Mouse (Mus musculus) limb, embryonic 10.5 days (tissue): ENCODE results near the gene Wwc1. TPM values are rescaled to one million over a fixed set of nuclear protein-coding genes. Genes with fewer than 3 reads are reported as not detected.

Source experiments
- DNase-seq: peaks from one replicate; pipeline ENCODE4 v3.0.0-alpha.2; 2017; ENCODE audit warnings: low spot score
- H3K27ac ChIP-seq: fragments of 300-500 bp; sonication (generic); 2 replicates; pipeline ENCODE4 v1.5.1; 2016; ENCODE audit warnings: mild to moderate bottlenecking
- H3K27me3 ChIP-seq: fragments of 300-500 bp; sonication (generic); 2 replicates; pipeline ENCODE4 v1.6.1; 2016; ENCODE audit warnings: low read depth, mild to moderate bottlenecking; ENCODE audit not compliant: poor library complexity, severe bottlenecking
- H3K36me3 ChIP-seq: fragments of 300-500 bp; sonication (generic); 2 replicates; pipeline ENCODE4 v1.6.1; 2016; ENCODE audit warnings: mild to moderate bottlenecking, moderate library complexity
- H3K4me1 ChIP-seq: fragments of 300-500 bp; sonication (generic); 2 replicates; pipeline ENCODE4 v1.6.1; 2016
- H3K4me3 ChIP-seq: fragments of 300-500 bp; sonication (generic); 2 replicates; pipeline ENCODE4 v1.5.1; 2016; ENCODE audit warnings: mild to moderate bottlenecking, moderate library complexity
- H3K9me3 ChIP-seq: fragments of 300-500 bp; sonication (generic); replicated peaks from 2 replicates; pipeline ENCODE4 v1.6.1; 2016; ENCODE audit warnings: mild to moderate bottlenecking
- WGBS: fragments of 180-500 bp; shearing (Covaris S2); methylation state at CpG from one replicate; pipeline ENCODE4 v1.1.7; 2016; 5-methylcytosine and 5-hydroxymethylcytosine counted together
- polyA plus RNA-seq: library from polyadenylated mRNA; unstranded; fragments of >200 nt; fragmentation: Nextera tagmentation; extraction: Ambion mirVana; gene quantifications from 2 replicates; pipeline ENCODE4 v1.2.1, GENCODE M21; 2016

Gene Wwc1
- 1.9 and 2.2 TPM in 2 replicates for polyA plus RNA-seq

DNA sequence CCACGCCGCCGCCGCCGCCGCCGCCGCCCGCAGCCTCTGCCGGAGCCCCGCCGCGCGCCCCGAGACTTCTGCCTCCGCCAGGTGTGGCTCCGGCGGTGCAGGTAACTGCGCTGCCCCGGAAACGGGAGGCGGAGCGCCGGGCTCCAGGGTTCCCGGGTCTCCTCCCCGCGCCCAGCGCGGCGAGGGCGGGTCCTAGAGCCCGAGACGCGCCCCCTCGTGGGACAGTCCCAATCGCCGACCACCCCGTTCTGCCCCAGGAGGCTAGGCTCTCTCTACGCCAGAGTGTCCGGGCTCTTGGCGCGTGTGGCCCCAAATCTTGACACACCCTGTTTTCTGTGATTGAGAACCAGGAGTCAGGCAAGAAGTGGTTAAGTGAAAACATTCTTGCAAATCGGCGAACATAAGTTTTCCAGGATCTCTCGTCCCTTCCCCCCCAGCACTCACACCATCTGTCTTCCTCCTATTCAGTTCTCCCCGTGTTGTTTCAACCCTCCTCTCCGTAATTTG, at the start of gene Wwc1:
Wwc1 (minus strand) TSS at position 117 of the 507 bp plus-strand sequence.
- Histone ChIP-seq H3K4me1 (peaks cover 15% of the 10 kb centered on the region), H3K27me3 (peaks cover 81% of the 10 kb centered on the region), H3K4me3 (peak within 1 kb of the TSS; percentile 75), H3K36me3 (no peaks in the 10 kb centered on the region), H3K9me3 (no peaks in the 10 kb centered on the region), H3K27ac (peak within 1 kb of the TSS; percentile 79)
- WGBS: 5% methylated on average over 47 of the region's 47 CpGs
- no peak for DNase-seq

- Histone ChIP-seq H3K4me1 (no peaks in the 10 kb centered on the region), H3K27me3 (no peaks in the 10 kb centered on the region), H3K36me3 (no peaks in the 10 kb centered on the region), H3K9me3 (no peaks in the 10 kb centered on the region), H3K4me3 (no peak overlapping the region), H3K27ac (no peak overlapping the region)
- no peak for DNase-seq
- WGBS: 63% methylated on average over 3 of the region's 3 CpGs
Measured at GRCm38 (mm10) chr11:36020009-36020408, 39.7 kb upstream of the Wwc1 start.

GRCm38 (mm10) chr11:36013179-36013578, 32.9 kb upstream of the Wwc1 start:
- WGBS: 79% methylated on average over 4 of the region's 4 CpGs
- Histone ChIP-seq H3K36me3 (no peaks in the 10 kb centered on the region), H3K27me3 (no peaks in the 10 kb centered on the region), H3K4me1 (peaks cover 11% of the 10 kb centered on the region), H3K27ac (no peak overlapping the region), H3K9me3 (no peaks in the 10 kb centered on the region), H3K4me3 (no peak overlapping the region)
- DNase-seq: no peak

DNA sequence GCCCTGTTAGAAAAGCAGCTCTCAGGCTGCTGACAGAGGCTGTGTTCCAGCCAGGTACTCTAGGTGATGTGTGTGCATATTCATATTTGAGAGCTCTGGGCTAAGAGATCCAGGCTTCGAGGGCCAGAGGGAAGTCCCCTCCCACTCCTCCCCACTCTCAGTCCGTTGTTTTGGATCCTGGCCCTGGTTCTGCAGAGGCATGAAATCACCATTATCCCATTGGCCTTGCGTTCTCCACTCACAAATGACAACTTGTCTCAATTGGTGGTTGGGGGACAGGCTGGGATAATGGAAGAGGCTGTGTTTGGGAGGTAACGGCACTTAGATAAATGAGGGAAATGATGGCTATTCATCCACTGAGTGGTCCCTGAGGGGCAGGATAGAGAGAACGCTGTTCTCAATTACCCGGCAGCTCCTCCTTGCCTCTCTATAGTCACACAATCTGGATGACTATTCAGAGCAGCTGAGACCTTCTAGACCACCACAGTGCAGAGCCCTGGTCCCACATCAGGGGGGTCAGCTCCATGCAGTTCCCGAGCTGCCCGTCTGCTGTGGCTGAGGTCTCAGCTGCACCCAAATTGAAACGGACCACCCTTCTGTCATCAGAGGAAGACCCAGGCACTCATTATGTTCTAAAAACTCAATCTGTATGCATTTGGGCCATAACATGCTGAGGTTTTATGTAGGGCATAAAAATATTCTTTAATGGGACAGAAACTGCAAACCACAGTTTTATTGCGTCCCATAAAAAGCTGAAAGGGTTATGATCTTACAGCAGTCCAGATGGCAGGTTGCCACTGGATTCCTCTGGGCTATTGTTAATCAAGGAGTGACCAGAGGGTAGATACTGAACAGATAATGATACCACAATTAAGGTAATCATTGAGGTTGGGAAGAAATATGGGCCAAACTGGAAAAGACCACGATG, 29.2 kb upstream of the Wwc1 start:
- H3K9me3 ChIP-seq: no peaks in the 10 kb centered on the region
- WGBS: 71% methylated on average over 11 of the region's 11 CpGs
- peaks cover 11% of the 10 kb centered on the region for H3K4me1 ChIP-seq
- H3K27me3 ChIP-seq: 0 out of 2 replicates have a peak, but pooled peaks cover 3% of the 10 kb centered on the region
- no peaks in the 10 kb centered on the region for H3K36me3 ChIP-seq
- no peak overlapping the region for H3K27ac ChIP-seq
- H3K4me3 ChIP-seq: no peak overlapping the region
- no peak for DNase-seq

GRCm38 (mm10) chr11:36002900-36003299, 22.6 kb upstream of the Wwc1 start:
- DNase-seq: no peak
- WGBS: 57% methylated on average over 4 of the region's 4 CpGs
- Histone ChIP-seq H3K36me3 (no peaks in the 10 kb centered on the region), H3K9me3 (no peaks in the 10 kb centered on the region), H3K4me3 (no peak overlapping the region), H3K27me3 (peaks cover 43% of the 10 kb centered on the region), H3K27ac (no peak overlapping the region), H3K4me1 (peaks cover 13% of the 10 kb centered on the region)

DNA sequence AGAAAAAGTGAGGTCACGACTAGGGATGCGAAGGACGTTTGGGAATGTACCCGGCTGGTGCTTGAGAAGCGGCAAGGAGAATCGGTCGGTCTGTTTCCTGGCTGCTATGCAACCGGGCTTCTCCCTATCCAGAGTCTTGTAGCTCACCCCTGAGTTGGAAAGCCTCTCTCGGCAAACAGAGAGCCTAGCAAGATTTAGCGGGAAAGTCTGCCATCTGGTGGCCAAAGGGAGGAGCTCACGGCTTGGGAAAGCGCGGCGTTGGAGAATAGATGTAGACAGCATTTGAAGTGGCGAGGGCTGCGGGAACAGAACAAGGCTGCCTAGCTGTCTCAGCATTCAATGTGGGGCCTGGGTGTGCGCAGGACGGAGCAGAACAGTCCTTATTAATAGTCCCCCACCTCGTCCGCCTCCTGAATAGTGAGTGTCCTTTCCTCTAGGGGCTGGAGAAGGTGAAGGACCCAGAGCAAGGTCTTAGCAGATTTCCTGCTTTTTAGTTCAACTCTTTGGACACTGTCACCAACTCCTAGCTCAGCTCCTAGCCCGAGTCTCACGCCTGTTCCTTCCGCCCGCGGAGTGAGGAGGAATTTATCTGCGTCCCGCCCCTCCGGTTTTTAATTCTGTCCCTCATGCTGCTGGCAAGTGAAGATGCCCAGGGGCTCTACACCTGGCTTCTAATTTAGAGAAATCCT, 21.1 kb upstream of the Wwc1 start:
- H3K4me3 ChIP-seq: peak overlapping the region; percentile 42
- H3K9me3 ChIP-seq: no peaks in the 10 kb centered on the region
- H3K4me1 ChIP-seq: peaks cover 13% of the 10 kb centered on the region
- H3K27ac ChIP-seq: 0 out of 2 replicates have a peak overlapping the region, but pooled peaks have one; percentile 26
- H3K27me3 ChIP-seq: peaks cover 43% of the 10 kb centered on the region
- DNase-seq: peak; percentile 95
- 8% methylated on average over 28 of the region's 28 CpGs for WGBS
- H3K36me3 ChIP-seq: no peaks in the 10 kb centered on the region

DNA sequence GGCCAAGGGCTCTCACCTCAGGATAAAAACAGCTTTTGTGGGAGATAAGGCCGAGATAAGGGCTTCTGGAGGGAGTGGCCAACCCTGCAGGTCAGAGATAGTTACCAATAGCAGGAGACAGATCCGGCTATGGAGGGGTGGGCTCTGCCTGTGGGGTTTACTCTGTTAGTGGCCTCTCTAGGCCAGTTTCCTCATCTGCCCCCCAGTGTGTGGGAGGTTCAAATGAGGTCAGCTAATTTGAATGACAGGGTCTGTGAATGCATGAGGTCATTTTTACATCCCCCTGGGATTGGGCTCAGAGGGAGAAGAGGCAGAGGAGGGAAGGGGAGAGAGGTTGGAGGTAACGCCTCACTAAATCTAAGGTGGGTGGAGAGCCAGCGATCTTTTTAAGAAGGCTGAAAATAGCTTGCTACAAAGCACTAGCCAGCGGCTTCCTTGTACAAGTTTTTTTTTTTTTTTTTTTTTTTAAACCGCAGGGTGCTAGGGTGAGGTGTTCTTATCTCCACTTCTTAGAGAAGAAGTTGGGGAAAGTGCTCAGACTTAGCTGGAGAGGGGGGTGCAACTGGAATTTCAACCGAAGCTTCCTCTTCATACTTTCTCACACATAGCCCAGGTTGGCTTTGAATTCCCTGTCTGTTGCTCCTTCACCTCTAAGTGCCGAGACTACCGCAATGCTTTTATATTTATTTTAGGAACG, 20.4 kb upstream of the Wwc1 start:
- Histone ChIP-seq H3K9me3 (no peaks in the 10 kb centered on the region), H3K27me3 (peaks cover 43% of the 10 kb centered on the region), H3K4me1 (peaks cover 13% of the 10 kb centered on the region), H3K4me3 (peak overlapping the region; percentile 42), H3K36me3 (no peaks in the 10 kb centered on the region), H3K27ac (no peak overlapping the region)
- no peak for DNase-seq
- WGBS: 4% methylated on average over 10 of the region's 10 CpGs

GRCm38 (mm10) chr11:36000038-36000437, 19.7 kb upstream of the Wwc1 start:
- Histone ChIP-seq H3K4me1 (peaks cover 13% of the 10 kb centered on the region), H3K36me3 (no peaks in the 10 kb centered on the region), H3K9me3 (no peaks in the 10 kb centered on the region), H3K4me3 (no peak overlapping the region), H3K27ac (no peak overlapping the region), H3K27me3 (peaks cover 42% of the 10 kb centered on the region)
- 13% methylated on average over 4 of the region's 4 CpGs for WGBS
- no peak for DNase-seq

GRCm38 (mm10) chr11:35998048-35998447, 17.7 kb upstream of the Wwc1 start:
- H3K9me3 ChIP-seq: no peaks in the 10 kb centered on the region
- DNase-seq: no peak
- WGBS: 79% methylated on average over 12 of the region's 12 CpGs
- H3K36me3 ChIP-seq: no peaks in the 10 kb centered on the region
- no peak overlapping the region for H3K27ac ChIP-seq
- peaks cover 33% of the 10 kb centered on the region for H3K27me3 ChIP-seq
- H3K4me1 ChIP-seq: peaks cover 13% of the 10 kb centered on the region
- no peak overlapping the region for H3K4me3 ChIP-seq

GRCm38 (mm10) chr11:35995310-35995709, 15.0 kb upstream of the Wwc1 start:
- no peak overlapping the region for H3K27ac ChIP-seq
- H3K27me3 ChIP-seq: peaks cover 14% of the 10 kb centered on the region
- H3K9me3 ChIP-seq: no peaks in the 10 kb centered on the region
- H3K4me3 ChIP-seq: no peak overlapping the region
- no peaks in the 10 kb centered on the region for H3K36me3 ChIP-seq
- no peak for DNase-seq
- H3K4me1 ChIP-seq: no peaks in the 10 kb centered on the region

- Histone ChIP-seq H3K27me3 (peaks cover 7% of the 10 kb centered on the region), H3K4me1 (no peaks in the 10 kb centered on the region), H3K4me3 (no peak overlapping the region), H3K9me3 (no peaks in the 10 kb centered on the region), H3K36me3 (no peaks in the 10 kb centered on the region), H3K27ac (no peak overlapping the region)
- 80% methylated on average over 2 of the region's 2 CpGs for WGBS
- DNase-seq: no peak
Measured at GRCm38 (mm10) chr11:35991846-35992245, 11.5 kb upstream of the Wwc1 start.

GRCm38 (mm10) chr11:35989967-35990366, 9.6 kb upstream of the Wwc1 start:
- Histone ChIP-seq H3K4me1 (peaks cover 12% of the 10 kb centered on the region), H3K27me3 (peaks cover 26% of the 10 kb centered on the region), H3K4me3 (no peak overlapping the region), H3K27ac (no peak overlapping the region), H3K9me3 (no peaks in the 10 kb centered on the region), H3K36me3 (no peaks in the 10 kb centered on the region)
- 84% methylated on average over 4 of the region's 4 CpGs for WGBS
- DNase-seq: no peak
